Mouse (Mus musculus): ENCODE results near the gene Cdh13. TPM values are rescaled to one million over a fixed set of nuclear protein-coding genes. Genes with fewer than 3 reads are reported as not detected.

Cdh13 gene
- polyA plus RNA-seq, 1 experiment from 2014 or later = 120 TPM

- no peak for ATAC-seq
- Histone ChIP-seq H3K9ac (ENCODE audit: low read depth, low read length) (no peak overlapping the region), H3K9me3 (ENCODE audit: control insufficient read depth, low read length) (no peaks in the 10 kb centered on the region), H3K36me3 (ENCODE audit: control insufficient read depth, insufficient read depth, low read length) (no peaks in the 10 kb centered on the region), H3K4me2 (ENCODE audit: low read length) (no peak overlapping the region), H3K27ac (ENCODE audit: low read depth, low read length) (no peak overlapping the region), H3K4me1 (ENCODE audit: control insufficient read depth, insufficient read depth, low read depth, low read length) (no peaks in the 10 kb centered on the region), H3K27me3 (replicated peaks; ENCODE audit: control insufficient read depth, insufficient read depth, low read length) (no peaks in the 10 kb centered on the region), H3K4me3 (ENCODE audit: low read length) (no peak overlapping the region)
- WGBS = 80% methylated on average over 6 of the region's 6 CpGs
Measured at GRCm38 (mm10) chr8:118827726-118828125, 544.2 kb downstream of the Cdh13 start.

DNA sequence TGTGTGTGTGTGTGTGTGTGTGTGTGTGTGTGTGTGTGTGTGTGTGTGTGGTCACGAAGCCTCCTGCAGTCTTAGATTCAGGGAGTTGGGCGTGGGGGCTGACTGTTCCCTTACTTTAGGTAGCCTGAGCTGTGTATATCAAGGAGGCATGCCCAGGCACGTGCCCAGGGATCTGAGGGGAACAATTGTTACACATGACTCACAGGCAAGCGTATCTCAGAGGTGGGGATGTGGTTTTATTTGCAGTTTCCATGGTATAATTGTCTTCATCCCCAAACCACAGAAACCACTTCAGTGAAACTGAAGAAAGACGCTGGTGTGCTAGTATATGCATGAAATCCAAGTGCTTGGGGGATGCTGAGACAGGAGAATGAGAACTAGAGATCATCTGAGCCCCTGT, 546.8 kb downstream of the Cdh13 start:
- H3K27me3 ChIP-seq (replicated peaks; ENCODE audit: control insufficient read depth, insufficient read depth, low read length) = no peaks in the 10 kb centered on the region
- H3K4me1 ChIP-seq (ENCODE audit: control insufficient read depth, insufficient read depth, low read depth, low read length) = no peaks in the 10 kb centered on the region
- H3K9me3 ChIP-seq (ENCODE audit: control insufficient read depth, low read length) = no peaks in the 10 kb centered on the region
- ATAC-seq = no peak
- H3K4me2 ChIP-seq (ENCODE audit: low read length) = no peak overlapping the region
- no peak overlapping the region for H3K4me3 ChIP-seq (ENCODE audit: low read length)
- no peak overlapping the region for H3K9ac ChIP-seq (ENCODE audit: low read depth, low read length)
- no peak overlapping the region for H3K27ac ChIP-seq (ENCODE audit: low read depth, low read length)
- WGBS = 55% methylated on average over 5 of the region's 5 CpGs
- H3K36me3 ChIP-seq (ENCODE audit: control insufficient read depth, insufficient read depth, low read length) = no peaks in the 10 kb centered on the region

GRCm38 (mm10) chr8:118831026-118831425, 547.5 kb downstream of the Cdh13 start:
- H3K4me3 ChIP-seq (ENCODE audit: low read length) = no peak overlapping the region
- H3K4me1 ChIP-seq (ENCODE audit: control insufficient read depth, insufficient read depth, low read depth, low read length) = no peaks in the 10 kb centered on the region
- no peak for ATAC-seq
- H3K36me3 ChIP-seq (ENCODE audit: control insufficient read depth, insufficient read depth, low read length) = no peaks in the 10 kb centered on the region
- H3K4me2 ChIP-seq (ENCODE audit: low read length) = no peak overlapping the region
- H3K9ac ChIP-seq (ENCODE audit: low read depth, low read length) = no peak overlapping the region
- H3K27me3 ChIP-seq (replicated peaks; ENCODE audit: control insufficient read depth, insufficient read depth, low read length) = no peaks in the 10 kb centered on the region
- H3K27ac ChIP-seq (ENCODE audit: low read depth, low read length) = no peak overlapping the region
- 83% methylated on average over 10 of the region's 10 CpGs for WGBS
- no peaks in the 10 kb centered on the region for H3K9me3 ChIP-seq (ENCODE audit: control insufficient read depth, low read length)

DNA sequence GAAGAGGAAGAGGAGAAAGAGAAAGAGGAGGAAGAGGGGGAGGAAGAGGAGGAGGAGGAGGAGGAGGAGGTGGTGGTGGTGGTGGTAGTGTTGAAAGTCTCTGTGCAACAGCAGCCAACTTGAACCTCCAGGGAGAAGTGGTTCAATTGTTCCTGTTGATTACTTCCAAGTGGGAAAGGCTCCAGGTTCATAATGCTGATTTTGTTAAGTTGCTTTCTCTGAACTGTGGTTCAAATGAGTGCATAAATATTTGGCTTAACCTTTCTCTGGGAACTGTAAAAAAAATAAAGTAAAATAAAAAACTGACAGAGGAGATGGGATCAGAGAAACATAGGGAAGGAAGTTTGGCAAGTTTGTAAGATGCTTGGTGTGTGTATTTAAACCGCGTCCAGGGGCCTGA, 555.3 kb downstream of the Cdh13 start:
- Histone ChIP-seq H3K27ac (ENCODE audit: low read depth, low read length) (no peak overlapping the region), H3K4me3 (ENCODE audit: low read length) (no peak overlapping the region), H3K27me3 (replicated peaks; ENCODE audit: control insufficient read depth, insufficient read depth, low read length) (no peaks in the 10 kb centered on the region), H3K9ac (ENCODE audit: low read depth, low read length) (no peak overlapping the region), H3K4me1 (ENCODE audit: control insufficient read depth, insufficient read depth, low read depth, low read length) (no peaks in the 10 kb centered on the region), H3K36me3 (ENCODE audit: control insufficient read depth, insufficient read depth, low read length) (no peaks in the 10 kb centered on the region), H3K9me3 (ENCODE audit: control insufficient read depth, low read length) (no peaks in the 10 kb centered on the region), H3K4me2 (ENCODE audit: low read length) (no peak overlapping the region)
- ATAC-seq = no peak
- 74% methylated on average over 2 of the region's 2 CpGs for WGBS

- no peak overlapping the region for H3K27ac ChIP-seq (ENCODE audit: low read depth, low read length)
- no peak overlapping the region for H3K4me2 ChIP-seq (ENCODE audit: low read length)
- no peaks in the 10 kb centered on the region for H3K27me3 ChIP-seq (replicated peaks; ENCODE audit: control insufficient read depth, insufficient read depth, low read length)
- no peaks in the 10 kb centered on the region for H3K9me3 ChIP-seq (ENCODE audit: control insufficient read depth, low read length)
- H3K4me3 ChIP-seq (ENCODE audit: low read length) = no peak overlapping the region
- no peak for ATAC-seq
- no peak overlapping the region for H3K9ac ChIP-seq (ENCODE audit: low read depth, low read length)
- peaks cover 8% of the 10 kb centered on the region for H3K4me1 ChIP-seq (ENCODE audit: control insufficient read depth, insufficient read depth, low read depth, low read length)
- no peaks in the 10 kb centered on the region for H3K36me3 ChIP-seq (ENCODE audit: control insufficient read depth, insufficient read depth, low read length)
Measured at GRCm38 (mm10) chr8:118845690-118846089, 562.2 kb downstream of the Cdh13 start.

GRCm38 (mm10) chr8:118848021-118848420, 564.5 kb downstream of the Cdh13 start:
- no peak overlapping the region for H3K9ac ChIP-seq (ENCODE audit: low read depth, low read length)
- H3K4me1 ChIP-seq (ENCODE audit: control insufficient read depth, insufficient read depth, low read depth, low read length) = peaks cover 8% of the 10 kb centered on the region
- H3K27ac ChIP-seq (ENCODE audit: low read depth, low read length) = no peak overlapping the region
- H3K27me3 ChIP-seq (replicated peaks; ENCODE audit: control insufficient read depth, insufficient read depth, low read length) = no peaks in the 10 kb centered on the region
- no peak for ATAC-seq
- H3K4me2 ChIP-seq (ENCODE audit: low read length) = no peak overlapping the region
- no peaks in the 10 kb centered on the region for H3K36me3 ChIP-seq (ENCODE audit: control insufficient read depth, insufficient read depth, low read length)
- 43% methylated on average over 5 of the region's 5 CpGs for WGBS
- H3K4me3 ChIP-seq (ENCODE audit: low read length) = no peak overlapping the region
- H3K9me3 ChIP-seq (ENCODE audit: control insufficient read depth, low read length) = no peaks in the 10 kb centered on the region

- no peaks in the 10 kb centered on the region for H3K27me3 ChIP-seq (replicated peaks; ENCODE audit: control insufficient read depth, insufficient read depth, low read length)
- ATAC-seq = peak; percentile 72
Measured at GRCm38 (mm10) chr8:118849515-118849914, 566.0 kb downstream of the Cdh13 start.

GRCm38 (mm10) chr8:118850381-118850780, 566.8 kb downstream of the Cdh13 start:
- H3K9ac ChIP-seq (ENCODE audit: low read depth, low read length) = no peak overlapping the region
- WGBS = 28% methylated on average over 6 of the region's 6 CpGs
- H3K27ac ChIP-seq (ENCODE audit: low read depth, low read length) = no peak overlapping the region
- no peak overlapping the region for H3K4me3 ChIP-seq (ENCODE audit: low read length)
- peak; percentile 53; the same call in 1 of the 2 replicates for ATAC-seq
- H3K27me3 ChIP-seq (replicated peaks; ENCODE audit: control insufficient read depth, insufficient read depth, low read length) = no peaks in the 10 kb centered on the region
- H3K9me3 ChIP-seq (ENCODE audit: control insufficient read depth, low read length) = no peaks in the 10 kb centered on the region
- no peaks in the 10 kb centered on the region for H3K36me3 ChIP-seq (ENCODE audit: control insufficient read depth, insufficient read depth, low read length)
- H3K4me1 ChIP-seq (ENCODE audit: control insufficient read depth, insufficient read depth, low read depth, low read length) = peaks cover 8% of the 10 kb centered on the region
- no peak overlapping the region for H3K4me2 ChIP-seq (ENCODE audit: low read length)

More at GRCm38 (mm10) chr8:118849515-118849914, 566.0 kb downstream of the Cdh13 start:
- Histone ChIP-seq H3K27ac (ENCODE audit: low read depth, low read length) (no peak overlapping the region), H3K9ac (ENCODE audit: low read depth, low read length) (no peak overlapping the region), H3K4me3 (ENCODE audit: low read length) (no peak overlapping the region), H3K4me1 (ENCODE audit: control insufficient read depth, insufficient read depth, low read depth, low read length) (peaks cover 8% of the 10 kb centered on the region), H3K4me2 (ENCODE audit: low read length) (no peak overlapping the region), H3K36me3 (ENCODE audit: control insufficient read depth, insufficient read depth, low read length) (no peaks in the 10 kb centered on the region), H3K9me3 (ENCODE audit: control insufficient read depth, low read length) (no peaks in the 10 kb centered on the region)
- 47% methylated on average over 3 of the region's 3 CpGs for WGBS

DNA sequence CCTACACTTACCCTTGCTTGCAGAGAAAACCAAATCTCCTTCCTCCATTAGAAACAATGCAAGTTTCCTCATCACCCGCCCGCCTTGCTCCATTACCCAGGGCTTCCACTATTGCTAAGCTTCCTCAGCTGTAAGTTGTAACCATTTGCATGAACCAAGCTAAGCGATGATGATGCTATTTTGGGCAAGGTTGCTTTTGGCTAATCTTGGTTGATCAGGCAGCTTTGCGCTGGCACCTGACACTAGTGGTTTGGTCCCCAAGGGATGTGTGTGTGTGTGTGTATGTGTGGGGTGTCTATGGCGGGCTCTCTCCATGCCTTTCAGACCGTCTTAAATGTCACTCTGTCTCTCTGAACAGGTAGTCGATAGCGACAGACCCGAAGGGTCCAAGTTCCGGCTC, 567.8 kb downstream of the Cdh13 start:
- WGBS = 93% methylated on average over 10 of the region's 10 CpGs
- H3K27me3 ChIP-seq (replicated peaks; ENCODE audit: control insufficient read depth, insufficient read depth, low read length) = no peaks in the 10 kb centered on the region
- ATAC-seq = no peak

GRCm38 (mm10) chr8:118852861-118853260, 569.3 kb downstream of the Cdh13 start:
- no peak for ATAC-seq
- H3K9ac ChIP-seq (ENCODE audit: low read depth, low read length) = no peak overlapping the region
- H3K9me3 ChIP-seq (ENCODE audit: control insufficient read depth, low read length) = no peaks in the 10 kb centered on the region
- H3K4me1 ChIP-seq (ENCODE audit: control insufficient read depth, insufficient read depth, low read depth, low read length) = no peaks in the 10 kb centered on the region; the same call in 1 of the 2 replicates
- no peaks in the 10 kb centered on the region for H3K36me3 ChIP-seq (ENCODE audit: control insufficient read depth, insufficient read depth, low read length)
- 78% methylated on average over 12 of the region's 12 CpGs for WGBS
- H3K4me2 ChIP-seq (ENCODE audit: low read length) = no peak overlapping the region
- H3K4me3 ChIP-seq (ENCODE audit: low read length) = no peak overlapping the region
- H3K27me3 ChIP-seq (replicated peaks; ENCODE audit: control insufficient read depth, insufficient read depth, low read length) = no peaks in the 10 kb centered on the region
- H3K27ac ChIP-seq (ENCODE audit: low read depth, low read length) = no peak overlapping the region

More for the DNA sequence above, 567.8 kb downstream of the Cdh13 start:
- Histone ChIP-seq H3K36me3 (ENCODE audit: control insufficient read depth, insufficient read depth, low read length) (no peaks in the 10 kb centered on the region), H3K4me1 (ENCODE audit: control insufficient read depth, insufficient read depth, low read depth, low read length) (no peaks in the 10 kb centered on the region; the same call in 1 of the 2 replicates), H3K4me2 (ENCODE audit: low read length) (no peak overlapping the region), H3K27ac (ENCODE audit: low read depth, low read length) (no peak overlapping the region), H3K4me3 (ENCODE audit: low read length) (no peak overlapping the region), H3K9me3 (ENCODE audit: control insufficient read depth, low read length) (no peaks in the 10 kb centered on the region), H3K9ac (ENCODE audit: low read depth, low read length) (no peak overlapping the region)
